17 mouse cellular contexts compared by ENCODE assay signal in genomic region chr11:117919211-117919610, GRCm38 (mm10). TPM values are rescaled to one million over a fixed set of nuclear protein-coding genes. Genes with fewer than 3 reads are reported as not detected.
DNase-seq lines count a peak whose midpoint lies in the region; TF ChIP-seq lines count a peak whose summit lies in the region.
"Had no signal": no experiment of that assay in that cellular context is flagged by ENCODE, and none has a peak within 500 bp of the region (broad histone marks: within the 10 kb centered on the region; RNA-seq: fewer than 3 reads in every experiment).

No protein-coding gene starts in this region.

- no peak for TF ChIP-seq CTCF in E14TG2a.4 (conservative IDR thresholded peaks at IDR 0.05; ENCODE audit: low read length)

- no peak for DNase-seq in heart, embryonic 10.5 days (ENCODE audit: low spot score)
- no peak for DNase-seq in heart, adult 8-10 months (ENCODE audit: low spot score)
- peak; percentile 69 for DNase-seq in embryo, embryonic 10.5 days (ENCODE audit: low spot score)
- peak; percentile 49 to 55 for DNase-seq in kidney, postnatal 36 days
- no peak for DNase-seq in thymus, postnatal 10 days (ENCODE audit: low spot score in 2 of 2)
- DNase-seq in cerebellum, postnatal 14 days: no peak
- DNase-seq: cerebellum, adult 9-10 months; lung, postnatal 10 days; midbrain, embryonic 14.5 days had no signal

- H3K27me3 ChIP-seq in heart, embryonic 10.5 days (ENCODE audit: insufficient read depth, poor library complexity, severe bottlenecking): peaks cover 22% of the 10 kb centered on the region; the same call in 1 of the 2 replicates
- H3K27me3 ChIP-seq in E14TG2a.4 (ENCODE audit: insufficient read depth, low read length): no peaks in the 10 kb centered on the region
- H3K27me3 ChIP-seq: embryonic facial prominence, embryonic 13.5 days; neural tube, embryonic 13.5 days had no signal

- H3K36me3 ChIP-seq in heart, embryonic 10.5 days: 0 out of 2 replicates have a peak, but pooled peaks cover 2% of the 10 kb centered on the region
- no peaks in the 10 kb centered on the region for H3K36me3 ChIP-seq in E14TG2a.4 (ENCODE audit: insufficient read depth, low read length)
- H3K36me3 ChIP-seq: embryonic facial prominence, embryonic 13.5 days; heart, embryonic 12.5 days; hindbrain, embryonic 12.5 days; liver, embryonic 12.5 days; neural tube, embryonic 13.5 days had no signal

- H3K27ac ChIP-seq in heart, embryonic 10.5 days: peak overlapping the region; percentile 43; the same call in 1 of the 2 replicates
- H3K27ac ChIP-seq: embryonic facial prominence, embryonic 13.5 days; hindbrain, embryonic 12.5 days; kidney, postnatal 0 days; liver, embryonic 12.5 days; neural tube, embryonic 13.5 days had no signal

- peaks cover 21% of the 10 kb centered on the region for H3K4me1 ChIP-seq in heart, embryonic 10.5 days
- peaks cover 82% of the 10 kb centered on the region for H3K4me1 ChIP-seq in E14TG2a.4 (replicated peaks; ENCODE audit: low read depth, low read length)
- H3K4me1 ChIP-seq: neural tube, embryonic 13.5 days had no signal

- H3K9me3 ChIP-seq in heart, embryonic 10.5 days: no peaks in the 10 kb centered on the region; the same call in 1 of the 2 replicates
- peaks cover 13% of the 10 kb centered on the region for H3K9me3 ChIP-seq in E14TG2a.4 (ENCODE audit: low read length)
- H3K9me3 ChIP-seq: neural tube, embryonic 13.5 days had no signal

- no peak overlapping the region for H3K4me3 ChIP-seq in heart, embryonic 10.5 days
- H3K4me3 ChIP-seq in E14TG2a.4 (replicated peaks; ENCODE audit: low read length): 0 out of 2 replicates have a peak overlapping the region, but pooled peaks have one; percentile 26
- H3K4me3 ChIP-seq: embryonic facial prominence, embryonic 13.5 days; heart, embryonic 12.5 days; hindbrain, embryonic 12.5 days; liver, embryonic 12.5 days; neural tube, embryonic 13.5 days had no signal

- 28% methylated on average over 5 of the region's 5 CpGs for WGBS in heart, embryonic 10.5 days

RNA-seq across cellular contexts. Expression of gene Tha1, which starts 45.9 kb away (rescaled TPM):
- polyA plus RNA-seq in heart, embryonic 10.5 days (2016; fragmentation: Nextera tagmentation; extraction: Ambion mirVana): 4.0 and 4.3 TPM in 2 replicates
- 10 to 100 TPM in 3 of 4 experiments, 1 to 10 TPM in 1; 9.0 to 11.3 (median 10.3) TPM for total RNA-seq in heart, adult 8-10 months (2022)

RNA-seq across cellular contexts. Expression of gene Socs3, which starts 50.6 kb away (rescaled TPM):
- polyA plus RNA-seq in heart, embryonic 10.5 days (2016; fragmentation: Nextera tagmentation; extraction: Ambion mirVana): 6.9 and 10.6 TPM in 2 replicates
- total RNA-seq in heart, adult 8-10 months (2022): 1 to 10 TPM; 3.8 to 6.2 (median 4.7) TPM

RNA-seq across cellular contexts. Expression of gene Tmem235, which starts 58.7 kb away (rescaled TPM):
- not detected in 2 replicates for polyA plus RNA-seq in heart, embryonic 10.5 days (2016; fragmentation: Nextera tagmentation; extraction: Ambion mirVana)
- total RNA-seq in heart, adult 8-10 months (2022): not detected
- polyA plus RNA-seq: embryonic facial prominence, embryonic 13.5 days; heart, embryonic 12.5 days; hindbrain, embryonic 12.5 days; kidney, postnatal 0 days; liver, embryonic 12.5 days; midbrain, embryonic 14.5 days; neural tube, embryonic 13.5 days; spleen, adult 2 months had no signal

Comparison
In these comparisons a context has a peak if more than half of its experiments do, and no peak if none do; other contexts are left out.
1. DNase-seq: peak in embryo, embryonic 10.5 days (single experiment) and kidney, postnatal 36 days (2 of 2); none in heart, embryonic 10.5 days (single experiment), heart, adult 8-10 months (single experiment), thymus, postnatal 10 days (0 of 2) and cerebellum, postnatal 14 days (0 of 2).